In the genomic region with DNA sequence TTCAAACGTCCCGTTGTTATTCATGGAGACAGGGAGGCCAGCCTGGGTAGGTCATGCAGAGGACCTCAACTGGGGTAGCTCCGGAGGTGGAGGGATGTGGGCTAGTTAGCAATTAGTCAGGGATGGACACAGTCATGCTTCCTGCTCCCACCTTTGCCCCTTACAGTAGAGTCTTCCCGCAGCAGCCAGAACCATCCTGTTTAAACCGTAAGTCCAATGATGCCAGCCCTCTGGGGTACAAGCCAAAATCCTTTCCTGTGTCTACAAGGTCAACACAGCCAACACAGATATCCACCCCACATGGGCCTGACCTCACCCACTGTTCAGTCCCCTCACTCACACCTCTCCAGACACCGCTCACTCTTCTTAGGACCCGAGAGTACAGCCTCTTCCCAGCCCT, we compare ENCODE assay signal across 11 mouse cellular contexts. TPM values are rescaled to one million over a fixed set of nuclear protein-coding genes. Genes with fewer than 3 reads are reported as not detected.
"Had no signal": no experiment of that assay in that cellular context is flagged by ENCODE, and none has a peak within 500 bp of the region (broad histone marks: within the 10 kb centered on the region; RNA-seq: fewer than 3 reads in every experiment).

No protein-coding gene starts in this region.

- H3K9ac ChIP-seq: hindbrain, embryonic 15.5 days; limb, embryonic 13.5 days; liver, embryonic 14.5 days; midbrain, embryonic 15.5 days had no signal

- H3K4me3 ChIP-seq: hindbrain, embryonic 15.5 days; limb, embryonic 13.5 days; midbrain, embryonic 15.5 days had no signal

- DNase-seq: layer of hippocampus, adult 9-11 months; left cerebral cortex, postnatal 4 days; lung, adult 18-20 months; right cerebral cortex, postnatal 25 days; thymus, postnatal 4 days had no signal

- H3K36me3 ChIP-seq: hindbrain, embryonic 15.5 days; midbrain, embryonic 15.5 days had no signal

- ATAC-seq: intestine, embryonic 16.5 days; midbrain, embryonic 15.5 days had no signal

- H3K27ac ChIP-seq: hindbrain, embryonic 15.5 days; limb, embryonic 13.5 days; liver, embryonic 14.5 days; midbrain, embryonic 15.5 days had no signal

- H3K9me3 ChIP-seq: hindbrain, embryonic 15.5 days; limb, embryonic 13.5 days; midbrain, embryonic 15.5 days had no signal

- H3K4me1 ChIP-seq: hindbrain, embryonic 15.5 days; limb, embryonic 13.5 days; midbrain, embryonic 15.5 days had no signal

- H3K4me2 ChIP-seq: hindbrain, embryonic 15.5 days; limb, embryonic 13.5 days; midbrain, embryonic 15.5 days had no signal

- H3K27me3 ChIP-seq: hindbrain, embryonic 15.5 days; limb, embryonic 13.5 days; midbrain, embryonic 15.5 days had no signal

RNA-seq across cellular contexts. Expression of a gene that starts 48.7 kb away (rescaled TPM):
- total RNA-seq: monocyte, adult 5-6 weeks had no signal
